Mouse (Mus musculus) common myeloid progenitor, adult 5-6 weeks (primary cell): ENCODE results near the gene Agap3. TPM values are rescaled to one million over a fixed set of nuclear protein-coding genes. Genes with fewer than 3 reads are reported as not detected.

ENCODE experiments used
- ATAC-seq: replicated peaks from 2 replicates; pipeline ENCODE4 v1.8.0; 2016; ENCODE audit warnings: low read depth, mild to moderate bottlenecking, moderate TSS enrichment, inconsistent platforms; ENCODE audit not compliant: poor library complexity, severe bottlenecking
- total RNA-seq: library from RNA; stranded (forward); fragments of 200-1000, 187-1606 nt; gene quantifications from 2 replicates; pipeline ENCODE4 v1.2.3, GENCODE M21; 2017

The Agap3 gene
- total RNA-seq, 1 experiment from 2014 or later, result 35.8 TPM

- no peak for ATAC-seq
Measured at GRCm38 (mm10) chr5:24541144-24541569, 89.2 kb downstream of the Agap3 start.

GRCm38 (mm10) chr5:24542643-24543042, 90.7 kb downstream of the Agap3 start:
- ATAC-seq, result 0 out of 2 replicates have a peak, but pooled peaks have one; percentile 40

- ATAC-seq, result peak; percentile 58; the same call in 1 of the 2 replicates
Measured at GRCm38 (mm10) chr5:24550598-24551316, 98.8 kb downstream of the Agap3 start.

- ATAC-seq, result no peak
Measured at GRCm38 (mm10) chr5:24551317-24551688, 99.3 kb downstream of the Agap3 start.

Other genes starting within 250 kb of the Agap3 start
- gene Kcnh2, start 100.6 kb upstream of the Agap3 start, total RNA-seq, result 0.41 and 0.49 TPM in 2 replicates
- gene Nos3, start 87.4 kb upstream of the Agap3 start, total RNA-seq, result 0.05 TPM in 1 of 2 replicates, not detected in the other
- gene Atg9b, start 60.0 kb upstream of the Agap3 start, total RNA-seq, result 0.78 and 4.5 TPM in 2 replicates
- gene Abcb8, start 58.5 kb upstream of the Agap3 start, total RNA-seq, result 11.5 and 32.2 TPM in 2 replicates
- gene Asic3, start 38.8 kb upstream of the Agap3 start, total RNA-seq, result not detected in 2 replicates
- gene Cdk5, start 28.6 kb upstream of the Agap3 start, total RNA-seq, result 13.9 and 14.3 TPM in 2 replicates
- 18.9 and 35.9 TPM in 2 replicates for gene Slc4a2, start 28.3 kb upstream of the Agap3 start, total RNA-seq
- gene Fastk, start 6.9 kb upstream of the Agap3 start, total RNA-seq, result 19.0 and 30.9 TPM in 2 replicates
- gene Tmub1, start 4.3 kb upstream of the Agap3 start, total RNA-seq, result 9.1 and 9.5 TPM in 2 replicates
- gene Gbx1, start 75.0 kb downstream of the Agap3 start, total RNA-seq, result not detected in 2 replicates
- 0.69 TPM in 1 of 2 replicates, not detected in the other for gene Asb10, start 88.8 kb downstream of the Agap3 start, total RNA-seq
- not detected in 2 replicates for gene 4931409K22Rik, start 104.6 kb downstream of the Agap3 start, total RNA-seq
- gene Abcf2, start 125.3 kb downstream of the Agap3 start, total RNA-seq, result 107 and 119 TPM in 2 replicates
- 12.3 and 13.3 TPM in 2 replicates for gene Chpf2, start 134.6 kb downstream of the Agap3 start, total RNA-seq
- gene Smarcd3, start 172.2 kb downstream of the Agap3 start, total RNA-seq, result 0.09 TPM in 1 of 2 replicates, not detected in the other
- 44.9 and 49.0 TPM in 2 replicates for gene Nub1, start 233.4 kb downstream of the Agap3 start, total RNA-seq